Mouse (Mus musculus) cerebellum, adult 8-10 months (tissue): ENCODE results near the gene Kdm5c.
A peak's percentile ranks its signal among the peaks of the same experiment; 100 is the strongest.
"Not testable (repeated sequence)": the region's sequence is repeated elsewhere in the genome, so short reads cannot be mapped to it uniquely, and the experiment has no call there.

Experiments used
- DNase-seq: peaks from one replicate; pipeline ENCODE4 v3.0.0; 2022

Kdm5c gene

GRCm38 (mm10) chrX:152232781-152233763 lies at the start of gene Kdm5c:
Gene Kdm5c (plus strand): TSS chrX:152233020.
- peak; percentile 97 for DNase-seq

GRCm38 (mm10) chrX:152187151-152187550 lies 45.7 kb upstream of the Kdm5c start:
- no peak for DNase-seq

- DNase-seq = no peak
Measured at GRCm38 (mm10) chrX:152191266-152191665, 41.6 kb upstream of the Kdm5c start.

GRCm38 (mm10) chrX:152197814-152198648 lies 34.8 kb upstream of the Kdm5c start:
- no peak for DNase-seq

- DNase-seq = peak; percentile 23
Measured at GRCm38 (mm10) chrX:152201737-152202421, 30.9 kb upstream of the Kdm5c start.

- no peak for DNase-seq
Measured at GRCm38 (mm10) chrX:152202422-152203103, 30.3 kb upstream of the Kdm5c start.

GRCm38 (mm10) chrX:152203247-152203646 lies 29.6 kb upstream of the Kdm5c start:
- no peak for DNase-seq

- no peak for DNase-seq
Measured at GRCm38 (mm10) chrX:152205486-152205885, 27.3 kb upstream of the Kdm5c start.

GRCm38 (mm10) chrX:152214703-152215102 lies 18.1 kb upstream of the Kdm5c start:
- no peak for DNase-seq

GRCm38 (mm10) chrX:152218529-152218928 lies 14.3 kb upstream of the Kdm5c start:
- no peak for DNase-seq

- DNase-seq = peak; percentile 49
Measured at GRCm38 (mm10) chrX:152221721-152222120, 11.1 kb upstream of the Kdm5c start.

GRCm38 (mm10) chrX:152222226-152222625 lies 10.6 kb upstream of the Kdm5c start:
- DNase-seq = peak; percentile 44

GRCm38 (mm10) chrX:152223313-152223712 lies 9.5 kb upstream of the Kdm5c start:
- no peak for DNase-seq

- no peak for DNase-seq
Measured at GRCm38 (mm10) chrX:152224280-152224679, 8.5 kb upstream of the Kdm5c start.

GRCm38 (mm10) chrX:152234125-152234524 lies 1.3 kb downstream of the Kdm5c start:
- DNase-seq = no peak

- DNase-seq = no peak
Measured at GRCm38 (mm10) chrX:152235758-152236157, 2.9 kb downstream of the Kdm5c start.

GRCm38 (mm10) chrX:152243140-152243539 lies 10.3 kb downstream of the Kdm5c start:
- DNase-seq = not testable (repeated sequence)

- no peak for DNase-seq
Measured at GRCm38 (mm10) chrX:152244492-152245189, 11.8 kb downstream of the Kdm5c start.

GRCm38 (mm10) chrX:152271189-152271588 lies 38.4 kb downstream of the Kdm5c start:
- no peak for DNase-seq

GRCm38 (mm10) chrX:152279384-152279783 lies 46.6 kb downstream of the Kdm5c start:
- no peak for DNase-seq

GRCm38 (mm10) chrX:152284746-152285145 lies 51.9 kb downstream of the Kdm5c start:
- no peak for DNase-seq

- DNase-seq = not testable (repeated sequence)
Measured at GRCm38 (mm10) chrX:152287026-152287425, 54.2 kb downstream of the Kdm5c start.
